Mouse (Mus musculus) brain, embryonic 14.5 days (tissue): Measurements from ENCODE around the gene Nkx6-2. TPM values are rescaled to one million over a fixed set of nuclear protein-coding genes. Genes with fewer than 3 reads are reported as not detected.
A peak's percentile ranks its signal among the peaks of the same experiment; 100 is the strongest.

ENCODE experiments used
- DNase-seq: peaks from one replicate; pipeline ENCODE4 v3.0.0-alpha.2; 2011; ENCODE audit warnings: low read depth
- CTCF ChIP-seq: fragments of 200-500 bp; IDR thresholded peaks from 2 replicates; pipeline ENCODE4 v1.5.1; 2012; ENCODE audit warnings: inconsistent platforms, mild to moderate bottlenecking, moderate library complexity, borderline replicate concordance; ENCODE audit not compliant: insufficient read depth, insufficient read length; ENCODE audit errors: extremely low read depth
- POLR2A ChIP-seq: fragments of 200-500 bp; IDR thresholded peaks from 2 replicates; pipeline ENCODE4 v1.6.1; 2012; ENCODE audit warnings: mild to moderate bottlenecking, inconsistent platforms, borderline replicate concordance; ENCODE audit not compliant: poor library complexity, insufficient read depth, insufficient read length, severe bottlenecking; ENCODE audit errors: extremely low read depth
- polyA plus RNA-seq: library from polyadenylated mRNA; depleted of rRNA; stranded (reverse); fragments of >200 nt; gene quantifications from 2 replicates; pipeline ENCODE4 v1.2.3, GENCODE M21; 2012

Gene Nkx6-2
- polyA plus RNA-seq, 1 experiment = 6.8 TPM

DNA sequence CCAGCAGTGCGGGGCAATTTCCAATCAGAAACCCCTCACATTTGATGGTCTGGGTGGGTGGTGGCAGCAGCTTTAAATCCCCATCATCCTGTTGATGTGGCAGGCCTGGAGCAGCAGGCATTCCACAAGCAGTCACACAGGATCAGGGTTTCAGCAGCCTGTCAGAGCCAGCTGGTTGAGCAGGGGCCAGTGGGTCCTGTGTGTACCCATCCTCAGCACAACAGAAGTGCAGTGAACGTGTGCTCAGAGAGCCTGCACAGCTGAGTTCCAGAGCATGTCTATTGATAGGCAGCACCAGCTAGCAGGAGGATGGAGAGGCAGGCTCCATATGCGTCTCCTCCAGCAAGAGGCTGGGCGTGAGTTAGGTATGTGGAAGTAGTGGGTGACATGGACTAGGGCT, 19.2 kb downstream of the Nkx6-2 start:
- no peak for TF ChIP-seq CTCF
- no peak for TF ChIP-seq POLR2A
- no peak for DNase-seq

DNA sequence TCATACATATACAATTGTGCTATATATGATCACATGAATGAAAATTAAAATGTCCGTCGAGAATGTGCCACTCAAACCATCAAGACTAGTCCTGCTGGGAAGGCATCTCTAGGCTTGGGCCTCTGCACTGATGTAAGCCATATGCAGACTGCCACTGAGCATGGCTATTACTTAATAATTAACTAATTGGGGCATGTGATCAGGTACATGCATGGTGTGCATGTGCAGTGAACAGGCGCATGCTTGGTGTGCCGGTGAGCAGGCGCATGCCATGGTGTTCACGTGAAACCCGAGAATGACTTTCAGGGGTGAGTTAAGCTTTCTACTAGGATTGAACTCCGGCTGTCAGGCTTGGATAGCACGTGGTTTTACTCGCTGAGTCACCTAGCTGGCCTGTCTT, 22.9 kb downstream of the Nkx6-2 start:
- TF ChIP-seq POLR2A = no peak
- no peak for DNase-seq

DNA sequence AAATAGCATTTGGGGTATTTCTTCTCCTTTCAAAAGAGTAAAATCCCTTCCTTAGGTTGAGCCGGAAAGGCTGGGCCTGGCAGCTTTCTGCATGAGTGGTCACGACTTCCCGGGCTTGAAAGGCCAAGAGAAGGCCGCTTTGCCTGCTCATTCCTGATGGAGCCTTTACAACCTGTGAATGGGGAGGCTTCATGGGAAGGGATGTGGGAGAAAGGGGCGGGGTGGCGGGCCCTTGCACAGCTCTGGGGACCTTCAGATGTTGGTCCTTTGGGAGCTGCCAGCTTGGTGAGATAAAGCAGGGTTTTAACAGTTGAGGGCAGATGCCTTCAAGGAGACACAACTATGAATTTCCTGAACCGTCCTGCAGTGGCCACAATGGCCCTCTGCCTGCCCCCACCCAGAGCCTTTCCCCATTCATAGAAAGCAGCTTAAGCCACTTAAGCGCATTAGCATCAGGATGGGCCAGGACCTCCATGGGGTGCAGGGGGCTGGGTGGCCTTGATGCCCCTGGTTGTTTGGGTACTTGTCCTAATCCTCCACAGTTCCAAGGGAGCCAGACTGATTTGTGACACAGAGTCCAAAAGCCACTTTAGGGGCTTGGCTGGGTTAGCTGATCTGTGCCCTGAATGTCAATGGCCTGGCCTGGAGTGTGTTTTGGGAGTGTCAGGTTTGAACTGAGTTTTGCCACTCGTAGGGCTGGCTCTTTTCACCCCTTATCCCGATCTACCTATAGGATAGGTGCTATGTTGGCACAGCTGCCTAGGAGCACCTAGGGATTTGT, 25.7 kb downstream of the Nkx6-2 start:
- no peak for TF ChIP-seq POLR2A
- DNase-seq = peak; percentile 52

DNA sequence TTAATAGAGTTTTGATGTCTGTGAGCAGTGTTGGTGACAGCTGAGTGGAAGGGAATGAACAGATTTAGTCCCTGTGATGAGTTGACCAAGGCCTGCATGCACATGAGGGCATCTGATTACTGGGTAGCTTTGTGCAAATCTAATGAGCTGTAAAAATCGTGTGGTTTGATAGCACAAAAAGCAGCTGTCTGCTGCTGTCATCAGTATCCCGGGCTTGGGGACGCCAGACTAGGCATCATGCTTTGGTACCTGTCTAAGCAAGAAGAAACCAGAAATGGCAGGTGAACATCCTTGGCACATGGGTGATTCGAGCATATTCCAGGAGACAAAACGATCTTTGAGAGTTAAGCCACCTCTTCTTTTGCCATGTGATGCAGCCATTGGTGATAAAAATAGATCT, 26.3 kb downstream of the Nkx6-2 start:
- peak; percentile 56 for DNase-seq
- TF ChIP-seq CTCF = no peak
- TF ChIP-seq POLR2A = no peak

DNA sequence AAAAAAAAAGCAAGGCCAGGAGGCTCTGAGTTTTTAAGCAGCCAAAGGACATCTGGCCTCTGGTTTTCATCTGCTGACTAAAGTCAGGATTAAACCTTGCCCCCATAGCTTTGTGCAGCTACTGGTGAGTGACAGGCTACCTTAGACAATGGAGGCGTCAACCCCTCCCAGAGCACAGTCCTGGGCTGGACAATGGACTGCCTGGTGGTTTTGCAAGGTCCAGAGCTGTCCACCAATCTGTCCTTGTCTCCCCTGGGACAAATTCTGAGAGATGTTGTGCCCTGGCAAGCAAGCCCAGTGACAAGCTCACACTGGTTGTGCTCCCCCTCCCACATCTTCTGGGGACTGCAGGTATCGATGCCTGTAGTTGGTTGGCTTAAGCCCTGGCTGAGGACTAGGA, 31.1 kb downstream of the Nkx6-2 start:
- DNase-seq = no peak
- TF ChIP-seq CTCF (no peak), POLR2A (no peak)

DNA sequence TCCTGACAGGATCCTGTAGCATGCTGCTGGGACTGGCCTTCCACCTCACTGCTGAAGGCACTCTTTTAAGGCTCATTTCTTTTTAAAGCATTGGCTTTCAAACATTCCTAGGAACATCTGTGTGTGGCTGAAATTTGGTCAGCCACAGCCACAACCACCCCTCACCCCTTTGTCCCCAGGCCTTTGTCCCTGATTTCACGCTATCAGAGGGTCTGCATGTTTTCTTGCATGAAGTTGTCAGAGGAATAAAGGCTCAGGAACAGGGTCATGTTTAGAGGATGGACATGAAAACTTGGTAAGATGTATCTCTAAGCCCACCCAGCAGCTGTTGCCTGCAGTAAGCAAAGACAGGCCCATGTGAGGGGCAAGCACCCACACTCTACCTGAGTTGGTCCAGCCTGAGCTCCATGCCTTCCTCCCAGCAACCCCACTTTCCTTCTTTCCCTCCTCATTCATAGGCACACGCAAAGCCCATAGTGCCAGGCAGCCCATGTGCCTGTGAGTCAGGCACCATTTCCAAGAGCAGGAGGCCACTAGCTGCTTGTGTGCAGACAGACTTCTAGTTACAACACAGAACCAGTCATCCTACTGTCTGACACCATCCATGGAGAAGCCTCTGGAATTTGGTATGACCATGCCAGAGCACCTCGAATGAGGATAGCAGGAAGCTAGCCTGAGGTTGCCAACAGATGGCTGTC, 32.4 kb downstream of the Nkx6-2 start:
- DNase-seq = no peak
- TF ChIP-seq CTCF = no peak
- no peak for TF ChIP-seq POLR2A

DNA sequence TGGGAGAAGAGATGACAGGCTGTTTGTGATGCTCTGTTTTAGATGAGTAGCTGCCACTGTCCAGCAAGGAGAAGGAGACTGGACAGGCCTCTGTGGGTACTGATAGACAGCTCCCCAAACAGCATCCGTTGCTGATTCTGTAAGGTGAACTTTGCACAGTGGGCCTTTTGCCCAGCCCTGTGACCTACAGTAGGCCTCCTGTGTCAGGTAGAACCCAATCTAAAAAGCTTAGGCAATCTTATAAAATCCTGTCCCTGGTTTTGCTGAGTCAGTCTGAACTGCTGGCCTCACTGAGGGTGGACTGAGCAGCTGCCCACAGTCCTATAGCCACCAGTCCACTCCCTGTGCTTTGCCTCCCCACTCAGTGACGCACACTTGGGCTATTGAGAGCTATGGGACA, 35.3 kb downstream of the Nkx6-2 start:
- TF ChIP-seq POLR2A = no peak
- TF ChIP-seq CTCF = no peak
- no peak for DNase-seq

DNA sequence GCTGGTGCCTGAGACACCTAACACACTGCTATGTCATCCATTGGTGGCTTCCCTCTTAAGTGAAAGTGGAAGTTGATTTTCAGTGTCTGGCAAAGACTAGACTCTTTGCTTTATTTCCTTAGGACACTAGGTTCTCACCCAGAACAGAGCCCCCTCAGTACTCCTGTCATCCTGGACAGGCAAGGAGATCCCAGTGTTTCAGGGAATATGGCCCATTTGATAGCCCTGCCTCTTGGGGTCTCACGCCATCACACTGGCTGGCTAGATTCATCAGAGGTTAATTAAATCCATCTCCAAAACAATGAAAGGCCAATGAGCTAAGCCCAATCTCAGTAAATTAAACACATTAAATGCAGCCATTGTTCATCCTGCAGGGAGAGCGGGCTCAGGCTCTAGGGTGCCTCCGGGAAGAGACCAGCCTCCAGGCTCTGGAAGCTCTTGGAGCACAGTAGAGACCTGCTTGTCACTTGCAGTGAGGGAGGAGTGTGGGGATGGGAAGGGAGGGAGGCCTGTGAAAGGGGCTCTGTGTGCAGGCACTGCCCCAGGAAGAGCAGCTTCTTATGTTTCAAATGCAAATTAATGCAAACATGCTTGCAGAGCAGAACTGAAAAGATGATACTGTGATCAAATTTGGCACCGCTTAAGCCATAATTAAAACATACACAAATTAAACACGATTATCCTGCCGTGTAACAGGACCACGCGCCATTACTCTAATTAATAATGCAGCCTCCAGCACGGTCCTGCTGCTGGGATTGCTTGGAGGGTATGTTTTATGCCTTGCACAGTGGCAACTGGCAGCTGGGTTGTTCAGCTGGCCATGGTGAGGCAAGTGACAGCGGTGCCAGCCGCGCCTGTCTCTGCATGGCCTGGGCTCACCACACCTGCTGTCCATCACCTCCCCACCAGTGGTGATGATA, 37.6 kb downstream of the Nkx6-2 start:
- DNase-seq = peak; percentile 96

DNA sequence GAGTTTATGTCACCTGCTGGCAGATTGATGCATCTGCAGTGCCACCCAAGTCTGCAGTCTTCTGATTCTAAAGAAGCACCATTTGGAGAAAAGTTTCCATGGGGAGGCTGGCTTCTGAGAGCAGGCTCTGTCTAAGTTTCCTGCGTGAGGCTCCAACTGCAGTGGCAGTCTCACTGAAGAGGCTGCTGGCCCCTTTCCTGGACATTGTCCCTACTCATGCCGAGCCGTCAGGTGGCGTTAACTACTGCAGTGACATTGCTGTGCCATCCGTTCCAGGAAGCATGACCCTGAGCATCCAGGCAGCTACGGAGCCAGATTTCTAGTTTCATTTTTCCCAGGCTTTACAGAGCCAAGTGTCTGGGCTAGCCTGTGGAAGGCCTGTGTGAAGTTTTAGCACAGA, 41.2 kb downstream of the Nkx6-2 start:
- TF ChIP-seq POLR2A (no peak), CTCF (peak; percentile 30; the same call in 1 of the 2 replicates)
- DNase-seq = no peak

More for the DNA sequence above, 37.6 kb downstream of the Nkx6-2 start:
- TF ChIP-seq CTCF = no peak
- TF ChIP-seq POLR2A = no peak

DNA sequence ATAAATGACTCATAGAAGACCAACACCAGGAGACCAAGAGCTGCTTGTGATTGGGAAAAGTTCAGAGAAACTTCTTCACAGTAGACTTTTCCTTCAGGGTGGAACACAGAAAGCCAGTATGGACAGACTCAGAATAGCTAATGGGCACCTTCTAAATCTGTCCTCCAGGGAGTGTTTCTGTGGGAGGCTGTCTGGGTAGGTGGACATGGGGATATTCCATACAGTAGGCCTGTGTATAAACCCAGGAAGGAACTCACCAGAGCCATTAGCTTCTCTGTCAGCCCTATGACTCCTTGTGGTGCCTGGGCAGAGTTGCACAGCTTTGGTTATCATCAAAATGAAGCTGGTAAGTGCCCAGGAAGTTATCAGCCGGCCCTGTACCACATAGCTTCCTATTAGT, 42.0 kb downstream of the Nkx6-2 start:
- no peak for TF ChIP-seq CTCF
- TF ChIP-seq POLR2A = no peak
- no peak for DNase-seq

DNA sequence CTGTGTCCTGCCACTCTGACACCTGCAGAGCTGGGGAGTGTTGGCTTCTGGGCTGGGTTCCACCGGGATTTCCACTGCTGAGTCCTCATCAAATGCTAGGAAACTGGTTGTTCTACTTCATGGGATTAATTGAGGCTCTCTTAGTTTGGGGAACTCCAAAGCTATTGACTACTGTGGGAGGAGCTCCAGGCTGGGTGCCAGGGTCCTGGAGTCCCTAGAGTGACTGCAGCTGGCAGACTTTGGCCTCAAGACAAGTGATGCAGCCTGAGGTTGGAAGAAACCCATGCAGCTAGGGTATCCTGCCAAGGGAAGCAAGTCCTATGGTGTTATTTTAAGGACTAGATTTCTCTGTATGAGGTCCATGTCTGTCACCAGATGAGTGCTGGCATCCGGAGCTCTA, 44.1 kb downstream of the Nkx6-2 start:
- TF ChIP-seq POLR2A (no peak), CTCF (no peak)
- peak; percentile 49 for DNase-seq
